Mouse (Mus musculus) testis, adult 2 months (tissue): ENCODE results near the gene Siah2.

Experiments used
- CTCF ChIP-seq: fragments of 200-500 bp; IDR thresholded peaks from 2 replicates; pipeline ENCODE4 v1.5.1; 2012; ENCODE audit warnings: low read depth, mild to moderate bottlenecking, inconsistent platforms, low read length, moderate library complexity; ENCODE audit not compliant: control insufficient read depth, insufficient read depth, insufficient replicate concordance
- POLR2A ChIP-seq: fragments of 200-500 bp; IDR thresholded peaks from 2 replicates; pipeline ENCODE4 v1.6.1; 2012; ENCODE audit warnings: low read depth, mild to moderate bottlenecking, inconsistent platforms, low read length, moderate library complexity; ENCODE audit not compliant: control insufficient read depth

DNA sequence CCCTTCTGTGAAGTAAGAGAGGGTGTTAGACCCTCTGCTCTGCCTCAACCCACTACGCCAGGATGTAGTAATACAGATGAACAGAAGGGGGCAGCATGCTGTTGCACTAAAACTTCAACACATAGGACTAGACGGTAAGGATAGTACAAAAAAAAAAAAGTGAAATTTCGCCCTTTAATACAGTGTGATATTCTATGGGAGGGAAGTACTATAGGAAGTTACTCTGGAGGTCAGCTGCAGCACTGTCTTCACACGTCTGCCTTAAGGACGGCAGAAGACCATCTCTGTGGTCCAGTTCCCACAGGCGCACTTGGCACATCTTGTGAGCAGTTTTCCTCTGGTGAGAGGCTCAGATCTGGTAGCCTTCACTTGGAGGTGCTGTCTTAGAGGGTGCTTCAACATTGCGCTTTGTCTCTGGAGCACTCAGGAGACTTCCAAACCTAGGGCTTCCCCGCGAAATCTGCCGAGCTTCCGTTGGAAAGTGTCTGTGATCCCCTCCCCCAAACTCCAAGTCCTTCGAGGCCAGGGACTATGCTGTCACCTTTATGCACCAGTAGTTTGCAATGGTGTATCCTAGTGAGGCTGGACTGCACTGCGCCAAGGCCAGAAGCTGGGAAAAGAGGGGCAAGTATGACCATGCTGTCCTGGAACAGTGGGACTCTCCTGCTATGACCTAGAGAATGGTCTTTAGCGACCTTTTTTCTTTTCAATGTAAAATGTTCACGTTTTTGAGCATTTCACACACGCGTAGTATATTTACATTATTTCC is 36.7 kb downstream of the Siah2 start:
- TF ChIP-seq CTCF, result peak; percentile 5; the same call in 1 of the 2 replicates
- TF ChIP-seq POLR2A, result no peak
